Mouse (Mus musculus) megakaryocyte, embryonic 14.5 days (primary cell): Measurements from ENCODE around the gene Pmel. TPM values are rescaled to one million over a fixed set of nuclear protein-coding genes. Genes with fewer than 3 reads are reported as not detected.

ENCODE experiments used
- H3K27me3 ChIP-seq: replicated peaks from 2 replicates; pipeline ENCODE3; 2012; ENCODE audit warnings: inconsistent platforms
- H3K36me3 ChIP-seq: replicated peaks from 2 replicates; pipeline ENCODE3; 2012; ENCODE audit warnings: low read length, inconsistent platforms, mixed read lengths
- H3K4me1 ChIP-seq: 2 replicates; pipeline ENCODE4 v1.6.1; 2012; ENCODE audit warnings: inconsistent platforms
- H3K4me3 ChIP-seq: replicated peaks from 2 replicates; pipeline ENCODE3; 2012; ENCODE audit warnings: moderate library complexity, mild to moderate bottlenecking, inconsistent platforms
- H3K9me3 ChIP-seq: 2 replicates; pipeline ENCODE4 v1.6.1; 2012; ENCODE audit warnings: inconsistent platforms
- FLI1 ChIP-seq: IDR thresholded peaks from 2 replicates; pipeline ENCODE4 v1.6.1; 2012; ENCODE audit warnings: low read length, inconsistent platforms, mixed read lengths
- GATA1 ChIP-seq: IDR thresholded peaks from 3 replicates; pipeline ENCODE4 v1.6.1; 2012; ENCODE audit warnings: mixed read lengths, low read length, inconsistent platforms, borderline replicate concordance
- polyA plus RNA-seq: library from polyadenylated mRNA; stranded (reverse); fragments of >175 nt; gene quantifications from 2 replicates; pipeline ENCODE4 v1.2.3, GENCODE M21; 2012; ENCODE audit warnings: low replicate concordance; ENCODE audit not compliant: insufficient read depth

Pmel gene
- polyA plus RNA-seq, 1 experiment: 0.20 TPM

- Histone ChIP-seq H3K36me3 (no peaks in the 10 kb centered on the region), H3K4me3 (peak overlapping the region; percentile 90), H3K9me3 (peaks cover 7% of the 10 kb centered on the region; the same call in 1 of the 2 replicates), H3K4me1 (peaks cover 27% of the 10 kb centered on the region), H3K27me3 (peaks cover 80% of the 10 kb centered on the region)
- TF ChIP-seq GATA1: no peak
- TF ChIP-seq FLI1: no peak
Measured at GRCm38 (mm10) chr10:128668790-128669672, 35.0 kb upstream of the Pmel start.

- Histone ChIP-seq H3K9me3 (no peaks in the 10 kb centered on the region), H3K4me3 (no peak overlapping the region), H3K36me3 (no peaks in the 10 kb centered on the region), H3K27me3 (peaks cover 71% of the 10 kb centered on the region), H3K4me1 (peaks cover 24% of the 10 kb centered on the region)
- TF ChIP-seq GATA1 (no peak), FLI1 (no peak)
Measured at GRCm38 (mm10) chr10:128671148-128671547, 32.8 kb upstream of the Pmel start.

- no peaks in the 10 kb centered on the region for H3K36me3 ChIP-seq
- TF ChIP-seq FLI1 (no peak), GATA1 (no peak)
- peak within 1 kb of the TSS; percentile 94 for H3K4me3 ChIP-seq
- no peaks in the 10 kb centered on the region for H3K9me3 ChIP-seq
- peaks cover 46% of the 10 kb centered on the region for H3K27me3 ChIP-seq
- H3K4me1 ChIP-seq: peaks cover 17% of the 10 kb centered on the region
Measured at GRCm38 (mm10) chr10:128673763-128674468, 30.1 kb upstream of the Pmel start, which contains the start of gene Suox. TSS of gene Suox (minus strand) at chr10:128674073.

GRCm38 (mm10) chr10:128674469-128675008 is 29.5 kb upstream of the Pmel start:
- no peaks in the 10 kb centered on the region for H3K9me3 ChIP-seq
- peaks cover 4% of the 10 kb centered on the region for H3K36me3 ChIP-seq
- peaks cover 40% of the 10 kb centered on the region for H3K27me3 ChIP-seq
- TF ChIP-seq GATA1 (no peak), FLI1 (no peak)
- peaks cover 11% of the 10 kb centered on the region for H3K4me1 ChIP-seq
- H3K4me3 ChIP-seq: peak overlapping the region; percentile 94

GRCm38 (mm10) chr10:128695411-128695991 is 8.5 kb upstream of the Pmel start:
- Histone ChIP-seq H3K27me3 (no peaks in the 10 kb centered on the region), H3K36me3 (peaks cover 52% of the 10 kb centered on the region), H3K4me1 (peaks cover 64% of the 10 kb centered on the region), H3K9me3 (no peaks in the 10 kb centered on the region), H3K4me3 (peak overlapping the region; percentile 91)
- TF ChIP-seq GATA1 (no peak), FLI1 (no peak)

GRCm38 (mm10) chr10:128695992-128696807 is 7.8 kb upstream of the Pmel start, which contains the start of gene Rab5b:
TSS of gene Rab5b (minus strand) at chr10:128696264.
- Histone ChIP-seq H3K9me3 (no peaks in the 10 kb centered on the region), H3K36me3 (peaks cover 52% of the 10 kb centered on the region), H3K4me3 (peak within 1 kb of the TSS; percentile 91), H3K4me1 (peaks cover 64% of the 10 kb centered on the region), H3K27me3 (no peaks in the 10 kb centered on the region)
- TF ChIP-seq GATA1 (no peak), FLI1 (no peak)

GRCm38 (mm10) chr10:128697072-128697725 is 6.8 kb upstream of the Pmel start:
- H3K27me3 ChIP-seq: no peaks in the 10 kb centered on the region
- peak overlapping the region; percentile 91 for H3K4me3 ChIP-seq
- H3K4me1 ChIP-seq: peaks cover 60% of the 10 kb centered on the region
- no peak for TF ChIP-seq FLI1
- TF ChIP-seq GATA1: no peak
- H3K36me3 ChIP-seq: peaks cover 58% of the 10 kb centered on the region
- H3K9me3 ChIP-seq: no peaks in the 10 kb centered on the region

GRCm38 (mm10) chr10:128699006-128699405 is 5.0 kb upstream of the Pmel start:
- no peaks in the 10 kb centered on the region for H3K9me3 ChIP-seq
- peaks cover 57% of the 10 kb centered on the region for H3K36me3 ChIP-seq
- no peak for TF ChIP-seq GATA1
- no peak for TF ChIP-seq FLI1
- H3K4me1 ChIP-seq: peaks cover 58% of the 10 kb centered on the region
- no peaks in the 10 kb centered on the region for H3K27me3 ChIP-seq
- no peak overlapping the region for H3K4me3 ChIP-seq

- Histone ChIP-seq H3K4me1 (peaks cover 56% of the 10 kb centered on the region), H3K9me3 (no peaks in the 10 kb centered on the region), H3K36me3 (peaks cover 57% of the 10 kb centered on the region), H3K27me3 (no peaks in the 10 kb centered on the region), H3K4me3 (no peak overlapping the region)
- TF ChIP-seq FLI1 (no peak), GATA1 (no peak)
Measured at GRCm38 (mm10) chr10:128699611-128700010, 4.4 kb upstream of the Pmel start.
